Mouse (Mus musculus): ENCODE data around the gene Rad54l. TPM values are rescaled to one million over a fixed set of nuclear protein-coding genes. Genes with fewer than 3 reads are reported as not detected.

The Rad54l gene
- 11.5 TPM for polyA plus RNA-seq (2012; fragmentation: generic; extraction: Trizol)
- long read RNA-seq, experiment 1, transcript Rad54l-202 (19 exons, 2,780 nt) = major isoform, 5 of 14 reads
- long read RNA-seq, experiment 1, partial matches to known transcripts = 0 of 14 reads
- long read RNA-seq, experiment 1, other reads (novel, unspliced or antisense) = 8 of 14 reads
- long read RNA-seq, experiment 2, transcript Rad54l-202 (19 exons, 2,780 nt) = major isoform, 60 of 158 reads
- long read RNA-seq, experiment 2, transcript Rad54l-201 (18 exons, 3,025 nt) = minor isoform, 15 of 158 reads
- long read RNA-seq, experiment 2, partial matches to known transcripts = 9 of 158 reads
- long read RNA-seq, experiment 2, other reads (novel, unspliced or antisense) = 74 of 158 reads

DNA sequence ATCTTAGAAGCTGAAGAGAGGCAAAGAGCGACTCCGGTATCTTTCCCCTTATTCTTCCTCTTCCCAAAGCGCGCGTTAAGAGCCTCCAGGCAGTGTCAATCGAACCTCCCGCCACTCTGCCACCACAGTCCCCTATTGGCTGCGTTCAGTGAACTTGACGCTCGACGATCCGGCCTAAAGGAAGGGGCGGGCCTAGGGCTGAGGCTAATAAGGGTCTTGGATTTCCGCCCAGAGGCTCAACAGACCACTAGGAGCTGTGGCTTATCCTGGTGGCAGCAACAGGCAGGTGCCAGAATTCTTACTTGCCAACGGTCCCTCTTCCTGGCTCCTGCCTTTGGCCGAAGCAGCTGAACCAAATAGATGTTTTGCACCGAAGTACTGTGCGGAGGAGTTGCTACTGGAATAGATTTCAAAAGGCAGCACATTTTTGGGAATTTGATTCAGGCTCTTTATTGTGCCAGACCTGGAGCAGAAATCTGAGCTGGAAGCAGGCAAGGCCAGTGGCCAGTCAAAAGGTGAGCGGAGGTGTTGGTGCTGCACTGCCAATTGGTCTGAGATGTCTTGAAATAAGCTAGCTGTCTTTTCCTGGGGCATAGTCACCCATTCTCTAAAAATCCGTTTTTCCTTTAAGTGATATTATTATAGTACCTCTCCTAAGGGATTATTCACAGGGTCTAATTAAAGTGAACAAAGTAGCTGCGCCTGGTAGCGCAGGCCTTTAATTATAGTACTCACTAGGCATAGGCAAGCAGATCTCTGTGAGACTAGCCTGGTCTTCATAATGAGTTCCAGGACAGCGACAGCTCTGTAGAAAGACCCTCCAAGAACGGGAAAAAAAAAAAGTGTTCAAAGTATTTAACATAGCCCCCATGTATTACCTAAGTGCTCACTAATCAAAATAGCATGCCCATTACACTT is at the start of gene Rad54l, which contains the start of gene Pomgnt1:
Gene Rad54l, minus strand, starts transcription at position 89 of the 918 bp plus-strand sequence.
Gene Pomgnt1, plus strand, starts transcription at position 239 of the 918 bp plus-strand sequence.
- Histone ChIP-seq H3K79me2 (ENCODE audit: control insufficient read depth, insufficient read depth) (peaks cover 27% of the 10 kb centered on the region), H3K79me3 (ENCODE audit: low read depth) (peaks cover 5% of the 10 kb centered on the region), H3ac (ENCODE audit: control insufficient read depth, insufficient read length, low read depth) (peak within 1 kb of the TSS; percentile 66), H3K4me3 (ENCODE audit: insufficient read depth, poor library complexity, severe bottlenecking) (peak within 1 kb of the TSS; percentile 54), H3K36me3 (ENCODE audit: control insufficient read depth, insufficient read depth) (peaks cover under 1% of the 10 kb centered on the region), H3K27me3 (ENCODE audit: control insufficient read depth, insufficient read depth, insufficient read length) (no peaks in the 10 kb centered on the region)
- TF ChIP-seq MYOD1 (IDR thresholded peaks at IDR 0.05; ENCODE audit: control insufficient read depth, insufficient read length, low read depth) (no peak), MAX (IDR thresholded peaks at IDR 0.05) (peak; percentile 75)

GRCm38 (mm10) chr4:116173072-116173471 is 49.6 kb upstream of the Rad54l start, which contains the start of the genes 1700042G07Rik and Gm49337:
Gene 1700042G07Rik (plus strand): TSS chr4:116173372.
Gene Gm49337 (plus strand): TSS chr4:116173384.
- no peaks in the 10 kb centered on the region for H3K27me3 ChIP-seq (ENCODE audit: control insufficient read depth, insufficient read depth, insufficient read length)
- no peaks in the 10 kb centered on the region for H3K79me3 ChIP-seq (ENCODE audit: low read depth)
- H3K4me3 ChIP-seq (ENCODE audit: insufficient read depth, poor library complexity, severe bottlenecking) = no peak within 1 kb of the TSS
- no peaks in the 10 kb centered on the region for H3K79me2 ChIP-seq (ENCODE audit: control insufficient read depth, insufficient read depth)
- no peak for TF ChIP-seq CEBPB (IDR thresholded peaks at IDR 0.05; ENCODE audit: low read depth)
- TF ChIP-seq CTCF (IDR thresholded peaks at IDR 0.05; ENCODE audit: control insufficient read depth, insufficient read depth, insufficient read length) = no peak
- no peak for TF ChIP-seq MYOD1 (IDR thresholded peaks at IDR 0.05; ENCODE audit: control insufficient read depth, insufficient read length, low read depth)
- no peak for TF ChIP-seq USF1 (IDR thresholded peaks at IDR 0.05; ENCODE audit: low read depth)
- no peak for TF ChIP-seq FOSL1 (IDR thresholded peaks at IDR 0.05; ENCODE audit: insufficient read depth, low read length, poor library complexity, severe bottlenecking)
- no peak for TF ChIP-seq MAX (IDR thresholded peaks at IDR 0.05)
- TF ChIP-seq MYOG (IDR thresholded peaks at IDR 0.05; ENCODE audit: control insufficient read depth, extremely low read depth, insufficient read length) = no peak
- no peaks in the 10 kb centered on the region for H3K36me3 ChIP-seq (ENCODE audit: control insufficient read depth, insufficient read depth)
- no peak within 1 kb of the TSS for H3ac ChIP-seq (ENCODE audit: control insufficient read depth, insufficient read length, low read depth)

- TF ChIP-seq CTCF (IDR thresholded peaks at IDR 0.05; ENCODE audit: control insufficient read depth, insufficient read depth, insufficient read length) = no peak
- TF ChIP-seq MYOD1 (IDR thresholded peaks at IDR 0.05; ENCODE audit: control insufficient read depth, insufficient read length, low read depth) = no peak
- no peak for TF ChIP-seq USF1 (IDR thresholded peaks at IDR 0.05; ENCODE audit: low read depth)
- no peak for TF ChIP-seq MYOG (IDR thresholded peaks at IDR 0.05; ENCODE audit: control insufficient read depth, extremely low read depth, insufficient read length)
- H3ac ChIP-seq (ENCODE audit: control insufficient read depth, insufficient read length, low read depth) = no peak overlapping the region
- no peaks in the 10 kb centered on the region for H3K79me2 ChIP-seq (ENCODE audit: control insufficient read depth, insufficient read depth)
- H3K79me3 ChIP-seq (ENCODE audit: low read depth) = no peaks in the 10 kb centered on the region
- H3K4me3 ChIP-seq (ENCODE audit: insufficient read depth, poor library complexity, severe bottlenecking) = no peak overlapping the region
- no peaks in the 10 kb centered on the region for H3K36me3 ChIP-seq (ENCODE audit: control insufficient read depth, insufficient read depth)
- no peaks in the 10 kb centered on the region for H3K27me3 ChIP-seq (ENCODE audit: control insufficient read depth, insufficient read depth, insufficient read length)
Measured at GRCm38 (mm10) chr4:116169353-116169672, 45.8 kb upstream of the Rad54l start.

- H3K79me2 ChIP-seq (ENCODE audit: control insufficient read depth, insufficient read depth) = no peaks in the 10 kb centered on the region
- H3K4me3 ChIP-seq (ENCODE audit: insufficient read depth, poor library complexity, severe bottlenecking) = no peak overlapping the region
- no peak overlapping the region for H3ac ChIP-seq (ENCODE audit: control insufficient read depth, insufficient read length, low read depth)
- H3K79me3 ChIP-seq (ENCODE audit: low read depth) = no peaks in the 10 kb centered on the region
- no peak for TF ChIP-seq MYOD1 (IDR thresholded peaks at IDR 0.05; ENCODE audit: control insufficient read depth, insufficient read length, low read depth)
- no peak for TF ChIP-seq MYOG (IDR thresholded peaks at IDR 0.05; ENCODE audit: control insufficient read depth, extremely low read depth, insufficient read length)
- peak; percentile 21 for TF ChIP-seq CTCF (IDR thresholded peaks at IDR 0.05; ENCODE audit: control insufficient read depth, insufficient read depth, insufficient read length)
- H3K27me3 ChIP-seq (ENCODE audit: control insufficient read depth, insufficient read depth, insufficient read length) = no peaks in the 10 kb centered on the region
- H3K36me3 ChIP-seq (ENCODE audit: control insufficient read depth, insufficient read depth) = no peaks in the 10 kb centered on the region
Measured at GRCm38 (mm10) chr4:116168617-116169352, 45.3 kb upstream of the Rad54l start.

DNA sequence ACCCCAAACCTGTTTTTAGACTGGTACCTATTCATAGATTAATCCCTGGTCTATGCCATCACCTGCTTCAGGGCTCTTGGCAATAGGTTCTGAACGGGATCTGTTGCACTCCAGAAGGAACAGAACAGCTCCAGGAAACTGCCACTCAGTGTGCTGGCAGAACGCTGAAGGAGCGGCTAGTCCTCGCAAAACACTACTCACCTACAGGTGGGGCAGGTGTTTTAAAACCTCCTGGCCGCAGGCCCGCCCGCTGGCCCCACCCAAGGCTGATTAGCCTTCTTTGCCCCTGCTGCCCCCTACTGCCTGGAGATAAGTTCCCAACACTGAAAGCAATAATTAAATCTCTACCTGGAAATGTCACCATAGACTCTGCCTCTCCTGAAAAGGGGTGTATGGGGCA is 43.9 kb upstream of the Rad54l start, which contains the start of gene Tspan1:
Gene Tspan1, minus strand, starts transcription at position 198 of the 400 bp plus-strand sequence.
- TF ChIP-seq CEBPB (IDR thresholded peaks at IDR 0.05; ENCODE audit: low read depth) = no peak
- no peak for TF ChIP-seq CTCF (IDR thresholded peaks at IDR 0.05; ENCODE audit: control insufficient read depth, insufficient read depth, insufficient read length)
- TF ChIP-seq MAX (IDR thresholded peaks at IDR 0.05) = no peak
- TF ChIP-seq FOSL1 (IDR thresholded peaks at IDR 0.05; ENCODE audit: insufficient read depth, low read length, poor library complexity, severe bottlenecking) = no peak
- no peak for TF ChIP-seq USF1 (IDR thresholded peaks at IDR 0.05; ENCODE audit: low read depth)
- no peak for TF ChIP-seq MYOD1 (IDR thresholded peaks at IDR 0.05; ENCODE audit: control insufficient read depth, insufficient read length, low read depth)
- no peak for TF ChIP-seq MYOG (IDR thresholded peaks at IDR 0.05; ENCODE audit: control insufficient read depth, extremely low read depth, insufficient read length)
- Histone ChIP-seq H3K27me3 (ENCODE audit: control insufficient read depth, insufficient read depth, insufficient read length) (no peaks in the 10 kb centered on the region), H3K36me3 (ENCODE audit: control insufficient read depth, insufficient read depth) (peaks cover under 1% of the 10 kb centered on the region), H3ac (ENCODE audit: control insufficient read depth, insufficient read length, low read depth) (no peak within 1 kb of the TSS), H3K79me3 (ENCODE audit: low read depth) (no peaks in the 10 kb centered on the region), H3K79me2 (ENCODE audit: control insufficient read depth, insufficient read depth) (no peaks in the 10 kb centered on the region), H3K4me3 (ENCODE audit: insufficient read depth, poor library complexity, severe bottlenecking) (no peak within 1 kb of the TSS)
